Mouse (Mus musculus): ENCODE results near the gene Ets2.
"Not testable (repeated sequence)": the region's sequence is repeated elsewhere in the genome, so short reads cannot be mapped to it uniquely, and the experiment has no call there.

The Ets2 gene

DNA sequence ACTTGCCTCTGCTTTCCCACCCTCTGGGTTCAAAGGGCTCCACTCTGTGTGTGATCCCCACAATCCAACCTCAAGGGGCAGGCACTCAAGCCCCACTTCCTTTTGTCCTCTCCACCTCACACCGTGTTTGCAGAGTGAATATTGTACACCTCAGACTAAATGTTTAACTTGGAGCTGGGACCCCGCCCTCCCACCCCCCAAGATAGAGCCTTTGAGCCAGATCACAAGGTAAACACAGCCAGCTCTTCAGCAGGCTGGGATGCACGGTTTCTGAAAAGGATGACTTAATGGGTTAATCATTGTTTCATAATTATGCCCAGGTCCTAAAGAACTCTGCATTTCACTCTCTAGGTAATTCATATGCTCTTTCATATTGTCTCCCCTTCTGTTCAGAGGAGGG lies 2.2 kb upstream of the Ets2 start:
- no peak for DNase-seq (ENCODE audit: low spot score in 2 of 2)

DNA sequence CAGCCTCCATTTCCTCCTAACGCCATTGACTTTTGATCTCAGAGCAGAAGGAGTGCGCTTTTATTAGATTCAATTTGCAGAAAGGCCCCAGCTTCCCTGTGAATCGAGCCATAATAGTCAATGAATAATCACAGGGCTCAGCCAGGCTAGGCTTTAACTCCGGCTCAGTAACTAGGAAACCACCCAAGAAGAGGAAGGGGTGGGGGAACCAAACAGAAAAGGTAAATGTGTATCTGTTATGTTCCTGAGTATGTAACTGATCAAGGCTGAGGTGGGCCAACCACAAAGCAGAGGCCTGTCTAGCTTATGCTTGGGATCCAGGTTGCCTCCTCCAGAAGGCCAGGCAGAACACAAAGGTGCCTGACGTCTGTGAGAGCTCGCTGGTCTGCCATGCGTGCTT lies 1.7 kb upstream of the Ets2 start:
- no peak for DNase-seq (ENCODE audit: low spot score in 2 of 2)

DNA sequence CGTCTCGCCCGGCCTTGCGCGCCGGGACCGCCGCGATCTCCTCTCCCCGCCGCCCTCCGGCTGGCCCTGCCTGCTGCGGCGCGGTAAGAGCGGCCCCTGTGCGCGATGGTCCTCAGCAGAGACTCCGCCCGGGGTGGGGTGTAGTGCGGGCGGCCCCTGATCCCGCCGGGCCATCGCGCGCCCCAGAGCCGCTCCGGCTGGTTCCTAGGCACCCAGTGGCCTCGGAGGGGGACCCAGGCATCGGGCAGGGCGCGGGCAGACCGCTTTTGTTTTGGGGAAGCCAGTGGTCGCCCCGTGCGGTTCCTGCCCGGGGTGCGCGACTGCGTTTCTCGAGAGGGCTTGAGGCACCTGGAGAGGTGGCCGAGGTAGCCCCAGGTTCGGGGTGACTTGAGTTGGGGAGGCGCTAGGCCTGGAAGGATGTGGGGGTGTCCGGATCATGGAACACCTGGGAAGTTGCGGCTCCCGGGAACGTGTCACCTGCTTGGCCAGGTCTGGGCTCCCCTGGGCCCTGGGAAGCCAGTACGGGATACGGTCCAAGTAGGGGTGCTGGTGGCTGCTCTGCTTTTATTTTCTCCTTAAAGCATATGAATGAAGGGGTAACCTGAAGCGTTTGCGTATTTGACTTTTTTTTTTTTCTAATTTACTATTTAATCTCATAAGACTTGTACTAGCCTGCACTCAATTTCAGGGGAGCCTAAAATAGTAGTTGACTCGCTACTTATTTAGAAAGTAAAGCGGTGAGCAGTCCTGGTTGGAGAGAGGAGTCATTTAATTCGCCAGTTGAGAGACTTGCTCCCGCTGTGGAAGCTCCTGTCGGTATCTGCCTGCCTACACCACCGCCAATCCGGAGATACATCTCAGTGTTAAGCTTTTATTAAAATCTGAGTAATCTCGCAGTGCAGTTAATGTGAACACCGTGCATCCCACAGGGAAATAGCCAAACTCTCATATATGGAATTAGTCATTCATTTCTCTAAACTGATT lies 979 bp downstream of the Ets2 start:
- no peak for DNase-seq (ENCODE audit: low spot score in 2 of 2)

DNA sequence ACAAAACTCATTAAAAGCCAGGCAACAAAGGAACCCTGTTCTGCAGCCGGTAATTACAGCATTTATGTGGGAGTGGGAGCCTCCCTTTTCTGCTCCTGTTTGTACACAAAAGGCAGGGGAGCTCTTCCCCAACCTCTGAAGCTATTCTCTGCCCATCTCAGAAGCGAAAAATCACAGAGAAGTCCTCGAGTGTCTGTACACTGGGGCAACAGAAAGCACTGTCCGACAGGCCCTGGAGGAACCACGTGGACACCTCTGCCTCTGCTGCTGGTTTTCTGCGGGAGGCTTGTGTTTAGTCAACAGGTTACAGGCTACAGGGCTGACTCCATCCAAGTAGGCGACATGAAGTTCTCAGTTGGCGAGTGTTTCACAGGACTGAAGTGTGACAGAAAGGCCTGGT lies 2.1 kb downstream of the Ets2 start:
- DNase-seq (ENCODE audit: low spot score in 2 of 2), result peak in 1 of 2 experiments; percentile 30

DNA sequence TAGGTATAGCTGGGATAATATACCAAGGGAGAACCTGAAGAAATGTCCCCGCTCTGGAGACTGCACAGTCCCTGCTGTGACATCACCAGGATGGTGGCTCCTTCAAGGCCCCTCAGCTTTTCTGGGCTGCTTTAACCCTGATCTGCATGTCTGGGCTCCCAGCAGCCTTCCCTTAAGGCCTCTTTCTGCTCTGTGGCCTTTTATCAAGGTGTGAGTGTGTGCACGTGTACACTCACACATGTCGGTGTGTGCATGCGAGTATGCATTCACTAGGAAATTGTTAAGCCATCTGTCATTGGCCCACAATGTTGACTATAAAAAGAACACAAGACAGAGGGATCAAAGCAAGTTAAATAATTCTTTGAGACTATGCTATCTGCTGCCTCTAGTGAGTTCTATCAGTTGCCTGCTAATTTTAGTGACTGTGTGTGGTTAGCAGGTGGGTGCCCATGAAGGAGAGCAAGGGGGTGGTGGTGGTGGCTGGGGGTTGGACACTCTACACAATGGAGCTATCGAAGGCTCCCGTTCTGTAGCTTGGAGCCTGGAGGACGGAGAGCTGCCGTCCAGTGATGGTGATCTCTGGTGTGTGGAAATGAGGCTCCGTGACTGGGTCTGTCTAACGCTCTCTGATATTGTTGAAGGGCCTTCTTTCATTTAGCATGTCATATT lies 2.9 kb downstream of the Ets2 start:
- DNase-seq (ENCODE audit: low spot score in 2 of 2), result no peak

DNA sequence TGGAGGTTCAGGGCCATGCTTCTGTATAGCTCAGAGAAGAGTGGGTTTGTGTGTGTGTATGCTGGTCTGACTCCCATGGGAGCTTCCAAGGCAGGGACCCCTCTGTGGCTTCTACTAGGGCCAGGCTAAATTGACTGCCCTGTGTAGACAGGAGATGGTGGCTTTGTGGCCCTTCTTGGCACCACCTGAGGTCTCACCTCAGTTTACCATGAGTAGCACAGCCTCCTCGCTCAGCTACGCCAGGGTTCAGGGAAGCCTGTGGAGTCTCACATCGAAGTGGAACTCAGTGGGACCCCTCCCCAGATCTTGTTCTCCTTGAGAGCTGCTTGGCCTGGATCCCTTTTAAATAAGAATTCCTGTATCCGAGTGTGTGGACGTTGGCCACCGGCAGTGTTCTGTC lies 3.9 kb downstream of the Ets2 start:
- no peak for DNase-seq (ENCODE audit: low spot score in 2 of 2)

DNA sequence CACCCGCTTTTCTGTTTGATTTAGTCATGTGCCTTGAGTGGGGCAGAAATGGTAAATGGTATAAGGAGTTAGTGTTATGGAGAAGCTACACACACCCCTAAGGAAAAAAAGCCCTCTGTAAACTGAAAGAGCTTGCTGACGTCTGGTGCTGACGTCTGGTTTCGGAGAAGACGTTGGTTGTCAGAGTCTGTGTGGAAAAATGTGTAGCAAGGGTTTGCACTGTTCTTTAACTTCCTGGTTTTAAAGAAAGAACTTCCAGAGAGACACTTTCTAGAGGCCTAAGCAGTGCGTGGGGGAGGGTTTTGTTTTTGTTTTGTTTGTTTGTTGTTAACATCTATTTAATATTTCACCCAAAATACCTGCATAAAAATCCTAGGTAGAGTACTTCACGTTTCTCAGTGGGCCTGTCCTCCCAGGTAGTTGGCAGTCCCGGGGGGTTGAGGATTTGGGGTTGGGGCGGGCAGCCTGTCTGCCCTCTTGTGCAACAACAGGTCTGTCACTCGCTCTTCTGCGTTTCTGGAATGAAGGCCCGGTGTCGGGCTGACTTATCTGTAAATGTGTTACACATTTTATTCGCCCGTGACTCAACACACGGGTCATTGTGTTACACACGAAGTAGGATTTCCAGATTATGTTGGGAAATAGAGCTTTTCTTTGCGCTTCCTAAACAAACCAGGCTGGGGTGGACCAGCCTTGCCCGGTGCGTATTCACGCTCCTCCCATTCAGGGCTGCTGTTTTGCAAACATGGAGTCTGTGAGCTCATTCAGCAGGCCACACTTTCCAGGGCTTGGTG lies 6.5 kb downstream of the Ets2 start:
- peak in 1 of 2 experiments; percentile 31 for DNase-seq (ENCODE audit: low spot score in 2 of 2)

DNA sequence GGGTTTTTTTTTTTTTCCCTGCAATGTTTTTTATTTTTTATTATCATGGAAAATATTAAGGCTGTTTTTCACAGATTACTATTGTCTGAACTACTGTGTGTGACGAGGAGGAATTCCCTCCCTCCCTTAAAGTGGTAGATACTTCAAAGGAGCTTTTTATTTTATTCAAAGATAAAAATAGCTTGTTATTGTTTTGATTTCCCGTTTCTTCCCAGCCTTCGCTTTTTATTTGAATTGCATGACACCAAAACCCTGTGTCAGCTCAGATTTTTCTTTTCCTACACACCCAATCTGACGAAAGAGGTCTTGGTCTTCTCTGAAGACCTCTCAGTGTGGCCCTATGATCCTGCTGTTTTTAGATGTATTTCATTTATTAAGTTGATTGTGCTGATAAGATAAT lies 7.3 kb downstream of the Ets2 start:
- DNase-seq (ENCODE audit: low spot score in 2 of 2), result no peak

DNA sequence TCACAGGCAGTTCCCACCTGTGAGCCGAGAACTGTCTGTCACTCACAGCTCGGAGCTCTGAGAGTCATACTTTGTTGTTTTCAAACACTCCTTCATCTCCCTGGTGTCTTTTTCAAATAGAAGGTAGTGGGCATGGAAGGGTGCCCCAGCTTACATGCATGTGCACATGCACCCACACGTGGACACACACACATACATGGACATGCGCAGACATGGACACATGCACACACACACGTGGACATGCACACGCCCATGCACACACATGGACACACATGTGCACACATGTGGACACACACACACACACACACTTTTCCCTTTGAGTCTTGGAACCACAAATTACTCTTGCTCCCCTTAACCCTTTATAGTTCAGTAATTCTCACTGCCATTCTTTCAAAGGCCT lies 8.3 kb downstream of the Ets2 start:
- DNase-seq (ENCODE audit: low spot score in 2 of 2), result no peak

DNA sequence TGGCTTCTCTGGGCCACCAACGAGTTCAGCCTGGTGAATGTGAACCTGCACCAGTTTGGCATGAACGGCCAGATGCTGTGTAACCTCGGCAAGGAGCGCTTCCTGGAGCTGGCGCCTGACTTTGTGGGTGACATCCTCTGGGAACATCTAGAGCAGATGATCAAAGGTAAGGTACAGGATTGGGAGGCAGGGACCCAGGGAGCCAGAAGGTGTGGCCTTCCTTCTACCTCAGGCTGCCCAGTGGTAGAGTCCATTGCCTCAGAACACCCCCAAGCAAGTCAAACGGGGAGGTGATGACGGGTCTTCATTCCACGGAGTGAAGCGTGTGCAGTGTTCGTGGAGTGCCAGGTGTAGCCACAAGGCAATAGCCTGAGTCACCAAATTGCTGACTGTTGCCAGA lies 10.2 kb downstream of the Ets2 start:
- DNase-seq (ENCODE audit: low spot score in 2 of 2), result no peak

DNA sequence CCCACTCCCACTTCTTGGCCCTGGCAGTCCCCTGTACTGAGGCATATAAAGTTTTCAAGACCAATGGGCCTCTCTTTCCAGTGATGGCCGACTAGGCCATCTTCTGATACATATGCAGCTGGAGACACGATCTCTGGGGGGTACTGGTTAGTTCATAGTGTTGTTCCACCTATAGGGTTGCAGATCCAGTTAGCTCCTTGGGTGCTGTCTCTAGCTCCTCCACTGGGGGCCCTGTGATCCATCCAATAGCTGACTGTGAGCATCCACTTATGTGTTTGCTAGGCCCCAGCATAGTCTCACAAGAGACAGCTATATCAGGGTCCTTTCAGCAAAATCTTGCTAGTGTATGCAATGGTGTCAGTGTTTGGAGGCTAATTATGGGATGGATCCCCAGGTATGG lies 11.2 kb downstream of the Ets2 start:
- DNase-seq (ENCODE audit: low spot score in 2 of 2), result not testable (repeated sequence)

DNA sequence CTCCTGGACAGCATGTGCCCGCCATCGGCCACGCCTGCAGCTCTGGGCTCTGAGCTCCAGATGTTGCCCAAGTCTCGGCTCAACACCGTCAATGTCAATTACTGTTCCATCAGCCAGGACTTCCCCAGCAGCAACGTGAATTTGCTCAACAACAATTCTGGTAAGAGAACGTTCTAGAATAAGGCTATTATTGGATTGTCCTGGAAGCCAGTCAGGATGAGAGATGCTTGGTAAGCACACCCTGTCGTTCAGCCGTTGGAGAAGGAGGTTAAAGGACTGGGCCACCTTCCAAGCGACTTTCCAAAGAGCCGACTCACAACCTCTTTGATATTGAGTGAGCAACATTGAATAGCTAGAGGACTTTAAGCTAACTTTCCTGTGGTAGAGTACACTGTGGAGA lies 13.2 kb downstream of the Ets2 start:
- DNase-seq (ENCODE audit: low spot score in 2 of 2), result no peak

DNA sequence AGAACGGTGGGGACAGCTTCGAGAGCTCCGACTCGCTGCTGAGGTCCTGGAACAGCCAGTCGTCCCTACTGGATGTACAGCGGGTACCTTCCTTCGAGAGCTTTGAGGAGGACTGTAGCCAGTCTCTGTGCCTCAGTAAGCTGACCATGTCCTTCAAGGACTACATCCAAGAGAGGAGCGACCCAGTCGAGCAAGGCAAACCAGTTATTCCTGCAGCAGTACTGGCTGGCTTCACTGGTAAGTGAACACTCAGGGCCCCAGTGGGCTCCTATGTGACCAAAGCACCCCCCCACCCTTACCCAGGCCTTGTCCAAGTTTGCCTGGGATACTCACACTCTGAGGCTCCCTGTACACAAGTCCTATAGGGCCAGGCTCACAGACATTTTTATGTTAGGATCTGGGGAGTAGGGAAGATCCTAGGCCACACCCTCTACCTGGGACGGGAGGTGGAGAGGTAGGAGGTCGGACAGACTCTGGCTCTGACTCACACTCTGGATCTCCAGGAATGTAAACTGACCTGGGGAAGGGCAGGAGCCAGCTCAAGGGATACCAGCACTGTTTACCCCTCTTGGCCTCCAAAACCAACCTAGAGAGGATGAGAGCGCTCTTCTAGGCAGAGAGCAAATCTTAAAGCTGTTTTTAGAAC lies 14.3 kb downstream of the Ets2 start:
- peak in 1 of 2 experiments; percentile 44 for DNase-seq (ENCODE audit: low spot score in 2 of 2)

DNA sequence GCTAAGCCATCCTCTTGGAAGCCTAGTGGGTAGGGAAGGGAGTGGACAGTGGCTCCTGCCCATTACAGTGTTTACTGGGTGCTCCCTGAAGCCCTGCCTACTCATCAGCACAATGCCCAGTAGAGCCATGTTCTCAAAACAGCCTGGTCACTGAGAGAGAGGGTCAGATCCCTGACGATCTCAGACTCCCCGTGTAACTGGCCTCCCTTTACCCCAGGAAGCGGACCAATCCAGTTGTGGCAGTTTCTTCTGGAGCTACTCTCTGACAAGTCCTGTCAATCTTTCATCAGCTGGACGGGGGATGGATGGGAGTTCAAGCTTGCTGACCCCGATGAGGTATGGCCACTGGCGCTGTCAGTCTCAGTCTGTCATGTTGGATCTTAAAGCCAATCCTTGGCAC lies 15.8 kb downstream of the Ets2 start:
- no peak for DNase-seq (ENCODE audit: low spot score in 2 of 2)

DNA sequence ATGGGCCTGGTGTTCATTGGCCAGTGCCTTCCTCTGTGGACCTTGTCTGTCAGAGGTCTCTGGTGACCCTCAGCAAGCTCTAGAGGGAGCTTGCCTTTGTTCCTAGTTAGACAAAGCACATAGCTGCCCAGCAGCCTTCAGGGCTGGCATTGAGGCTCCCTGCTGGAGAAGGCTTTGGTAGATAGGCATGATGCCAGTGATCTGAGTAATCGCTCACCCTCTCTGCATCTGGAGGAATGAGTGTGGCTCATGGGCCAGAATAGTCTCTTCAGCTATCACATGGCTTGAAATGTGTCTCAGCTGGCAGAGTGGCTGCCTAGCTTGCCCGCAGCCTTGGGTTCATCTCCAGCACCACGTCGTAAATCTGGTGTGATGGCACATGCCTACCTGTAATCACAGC lies 16.2 kb downstream of the Ets2 start:
- DNase-seq (ENCODE audit: low spot score in 2 of 2), result no peak

DNA sequence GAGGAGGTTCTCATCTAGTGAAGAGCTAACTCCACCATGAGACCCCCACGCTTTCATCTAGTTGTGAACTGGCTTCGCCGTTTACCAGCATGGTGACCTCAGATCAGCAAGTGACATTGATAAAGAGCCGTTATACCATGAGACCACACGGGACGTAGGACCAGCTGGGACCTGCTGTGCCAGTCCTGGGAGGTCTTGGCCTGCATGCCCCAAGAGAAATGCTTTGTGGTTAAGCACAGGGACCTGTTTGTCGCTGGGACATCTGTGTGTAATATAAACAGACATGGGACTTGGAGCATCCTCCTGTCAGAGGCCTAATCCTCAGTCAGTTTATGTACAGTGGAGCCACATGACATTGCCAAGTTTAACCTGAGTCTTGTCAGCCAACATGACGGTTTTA lies 18.7 kb downstream of the Ets2 start:
- no peak for DNase-seq (ENCODE audit: low spot score in 2 of 2)

DNA sequence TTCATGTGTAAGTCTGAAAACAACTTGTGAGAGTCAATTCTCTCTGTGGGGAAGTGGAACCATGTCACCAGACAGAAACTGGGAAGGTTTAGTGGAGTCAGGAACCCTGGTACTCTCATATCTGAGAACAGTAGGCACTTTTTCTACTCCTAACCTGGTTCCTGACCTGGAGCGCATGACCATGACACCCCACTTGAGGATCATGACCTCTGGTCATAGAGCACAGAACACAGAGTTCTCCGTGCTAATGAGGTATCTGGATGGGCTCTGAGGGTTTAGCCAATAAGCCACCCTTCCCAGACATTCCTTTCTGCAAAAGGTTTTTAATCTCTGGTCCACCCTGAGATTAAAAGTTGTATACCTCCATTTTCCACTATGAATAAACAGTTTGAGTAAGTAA lies 22.4 kb downstream of the Ets2 start:
- DNase-seq (ENCODE audit: low spot score in 2 of 2), result no peak

DNA sequence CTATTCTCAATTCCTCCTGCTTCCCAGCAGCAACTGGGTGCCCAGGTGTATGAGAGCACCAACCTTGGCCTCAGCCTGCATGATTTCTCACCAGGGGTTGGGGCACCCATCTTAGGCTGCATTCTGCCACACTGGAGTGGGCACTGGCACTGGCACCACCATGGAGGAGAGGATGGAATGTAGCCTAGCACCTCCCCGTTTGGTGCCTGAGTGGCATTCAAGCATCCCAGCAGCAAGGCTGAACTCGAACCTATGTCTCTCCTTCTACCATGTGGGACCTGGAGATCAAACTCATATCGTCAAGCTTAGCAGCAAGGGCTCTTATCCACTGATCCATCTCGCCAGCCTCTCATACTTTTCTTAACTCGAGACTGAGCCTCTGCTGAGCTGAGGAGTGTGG lies 22.9 kb downstream of the Ets2 start:
- no peak for DNase-seq (ENCODE audit: low spot score in 2 of 2)

DNA sequence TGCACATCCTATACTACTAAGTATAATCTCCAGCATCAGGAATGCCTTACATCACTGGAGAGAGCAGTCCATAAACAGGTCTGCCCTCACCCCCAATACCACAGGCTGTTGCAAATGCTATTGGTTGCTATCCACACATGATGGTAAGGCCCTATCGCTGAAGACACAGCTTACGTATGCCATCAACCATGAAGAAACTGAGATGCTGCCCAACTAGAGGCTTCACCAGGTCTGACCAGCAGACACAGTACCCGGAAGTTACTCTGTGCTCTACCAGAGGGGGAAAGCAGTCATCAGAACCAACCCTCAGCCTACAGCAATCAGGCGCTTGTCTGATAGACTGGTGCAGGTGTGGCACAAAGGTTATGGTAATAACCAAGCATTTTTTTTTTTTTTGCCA lies 24.9 kb downstream of the Ets2 start:
- no peak for DNase-seq (ENCODE audit: low spot score in 2 of 2)

DNA sequence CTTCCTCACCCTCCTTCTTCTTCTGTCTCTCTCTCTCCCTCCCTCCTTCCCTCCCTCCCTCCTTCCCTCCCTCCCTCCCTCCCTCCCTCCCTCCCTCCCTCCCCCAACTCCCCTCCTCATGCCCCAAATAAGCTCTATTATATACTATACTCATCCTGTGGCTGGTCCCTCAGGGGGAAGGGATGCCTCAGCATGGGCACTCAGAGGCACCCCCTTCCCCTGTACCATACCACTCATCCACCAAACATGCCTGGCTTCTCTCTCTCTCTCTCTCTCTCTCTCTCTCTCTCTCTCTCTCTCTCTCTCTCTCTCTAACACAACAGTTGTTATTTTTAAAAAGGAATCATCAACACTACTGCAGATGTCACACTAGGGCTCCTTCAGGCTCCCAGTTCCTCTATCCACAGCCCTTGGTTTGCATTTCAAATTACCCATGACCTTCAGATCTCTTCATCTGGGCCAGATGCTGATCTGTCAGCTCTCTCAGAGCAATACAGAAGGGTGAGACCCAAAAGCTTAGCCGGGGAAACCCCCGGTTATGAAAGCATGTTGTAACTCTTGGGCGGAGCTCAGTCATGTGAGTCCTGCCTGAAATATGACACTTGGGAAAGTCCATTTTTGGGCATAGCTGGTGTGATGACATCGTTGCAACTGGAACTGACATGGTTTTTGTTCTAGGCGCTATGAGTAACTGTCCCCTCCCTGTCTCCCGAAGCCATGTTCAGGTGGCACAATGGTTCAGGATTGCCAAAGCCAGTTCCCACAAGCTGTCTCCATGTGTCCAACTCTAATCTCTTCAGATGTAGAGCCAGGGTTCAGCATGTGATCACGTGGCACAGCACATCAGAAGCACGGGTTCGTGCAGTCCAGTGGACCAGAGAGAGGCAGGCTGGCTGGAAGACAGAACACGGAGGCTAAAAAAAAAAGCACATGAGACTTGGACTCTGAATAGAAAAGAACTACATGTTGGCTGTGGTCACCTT lies 26.9 kb downstream of the Ets2 start:
- DNase-seq (ENCODE audit: low spot score in 2 of 2), result peak; percentile 54 to 73

DNA sequence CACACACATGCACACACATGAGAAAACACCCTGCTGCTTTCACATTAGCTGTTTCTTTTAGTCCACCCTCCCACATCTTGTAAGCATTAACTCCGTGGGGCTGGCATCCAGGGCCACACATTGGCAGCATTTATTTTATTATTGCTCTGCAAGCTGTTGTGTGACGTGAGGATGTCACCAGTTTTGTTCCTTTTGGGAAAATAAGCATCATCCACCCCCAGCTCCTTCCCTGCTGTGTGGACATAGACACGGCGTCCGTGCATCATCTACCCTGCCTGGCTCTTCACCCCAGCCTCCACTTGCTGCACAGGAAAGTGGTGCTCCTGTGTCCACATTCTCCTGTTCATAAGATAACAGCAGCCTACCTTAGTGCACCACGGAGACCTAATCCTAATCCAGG lies 27.9 kb downstream of the Ets2 start:
- DNase-seq (ENCODE audit: low spot score in 2 of 2), result no peak

Data from urinary bladder, postnatal 36 days (tissue).